Comparison of ENCODE assay signal across 8 mouse cellular contexts in genomic region chr5:64045502-64045901, GRCm38 (mm10). TPM values are rescaled to one million over a fixed set of nuclear protein-coding genes. Genes with fewer than 3 reads are reported as not detected.
DNase-seq lines count a peak whose midpoint lies in the region; ATAC-seq and TF ChIP-seq lines count a peak whose summit lies in the region.
"Had no signal": no experiment of that assay in that cellular context is flagged by ENCODE, and none has a peak within 500 bp of the region (broad histone marks: within the 10 kb centered on the region; RNA-seq: fewer than 3 reads in every experiment).

No protein-coding gene starts in this region.

- WGBS in heart, postnatal 0 days = 4% methylated on average over 8 of the region's 8 CpGs

- peak; percentile 56 for DNase-seq in ovary, adult 18-20 months (ENCODE audit: low spot score)
- DNase-seq in ovary, postnatal 10 days (ENCODE audit: low spot score) = no peak
- peak; percentile 51 for DNase-seq in heart, postnatal 0 days (ENCODE audit: low spot score)
- peak; percentile 86 for DNase-seq in kidney, postnatal 14 days
- no peak for DNase-seq in B cell, adult 2 months
- DNase-seq: liver, embryonic 13.5 days had no signal

- H3K79me2 ChIP-seq in myocyte (ENCODE audit: control insufficient read depth, insufficient read depth) = no peaks in the 10 kb centered on the region

- no peak for TF ChIP-seq CTCF in heart, postnatal 0 days (IDR thresholded peaks at IDR 0.05; ENCODE audit: low read depth)

- H3K27ac ChIP-seq in brown adipose tissue, adult 24 weeks (replicated peaks; ENCODE audit: low read depth, low read length) = no peak overlapping the region
- H3K27ac ChIP-seq in heart, postnatal 0 days (ENCODE audit: low read depth) = no peak overlapping the region
- H3K27ac ChIP-seq: liver, embryonic 13.5 days had no signal

- H3K27me3 ChIP-seq in heart, postnatal 0 days (ENCODE audit: control insufficient read depth, insufficient read depth, low read length) = peaks cover 24% of the 10 kb centered on the region
- no peaks in the 10 kb centered on the region for H3K27me3 ChIP-seq in myocyte (ENCODE audit: control insufficient read depth, insufficient read depth, insufficient read length)
- H3K27me3 ChIP-seq: liver, embryonic 13.5 days had no signal

- no peak overlapping the region for H3K9ac ChIP-seq in heart, postnatal 0 days (replicated peaks; ENCODE audit: low read depth, low read length)
- H3K9ac ChIP-seq: liver, embryonic 13.5 days had no signal

- H3K9me3 ChIP-seq in heart, postnatal 0 days (replicated peaks; ENCODE audit: control insufficient read depth, low read length) = no peaks in the 10 kb centered on the region
- H3K9me3 ChIP-seq: liver, embryonic 13.5 days had no signal

- no peak overlapping the region for H3ac ChIP-seq in myocyte (ENCODE audit: control insufficient read depth, insufficient read length)

- peak; percentile 95 for ATAC-seq in heart, postnatal 0 days (ENCODE audit: insufficient read depth, low read depth)

- H3K4me1 ChIP-seq in brown adipose tissue, adult 24 weeks (ENCODE audit: control insufficient read depth, insufficient read depth, insufficient read length, low read length) = no peaks in the 10 kb centered on the region
- H3K4me1 ChIP-seq in heart, postnatal 0 days (ENCODE audit: control insufficient read depth, insufficient read depth) = peaks cover 7% of the 10 kb centered on the region; the same call in 1 of the 2 replicates
- H3K4me1 ChIP-seq: liver, embryonic 13.5 days had no signal

- H3K4me2 ChIP-seq in heart, postnatal 0 days (ENCODE audit: low read depth, low read length) = peak overlapping the region; percentile 42
- peak overlapping the region; percentile 58 for H3K4me2 ChIP-seq in myocyte (ENCODE audit: low read depth)
- H3K4me2 ChIP-seq: liver, embryonic 13.5 days had no signal

- no peak for TF ChIP-seq POLR2A in myocyte (IDR thresholded peaks at IDR 0.05; ENCODE audit: insufficient read length, low read depth)

- no peaks in the 10 kb centered on the region for H3K36me3 ChIP-seq in heart, postnatal 0 days (replicated peaks; ENCODE audit: control insufficient read depth, insufficient read depth, low read length)
- no peaks in the 10 kb centered on the region for H3K36me3 ChIP-seq in myocyte (ENCODE audit: control insufficient read depth, insufficient read depth)
- H3K36me3 ChIP-seq: liver, embryonic 13.5 days had no signal

- H3K4me3 ChIP-seq in brown adipose tissue, adult 24 weeks (ENCODE audit: insufficient read depth, low read depth, low read length) = 0 out of 2 replicates have a peak overlapping the region, but pooled peaks have one; percentile 20
- H3K4me3 ChIP-seq in heart, postnatal 0 days (ENCODE audit: low read depth, low read length) = 0 out of 2 replicates have a peak overlapping the region, but pooled peaks have one; percentile 14
- H3K4me3 ChIP-seq in myocyte = no peak overlapping the region
- H3K4me3 ChIP-seq: liver, embryonic 13.5 days had no signal

- 0 out of 2 replicates have a peak, but pooled peaks have one; percentile 27 for TF ChIP-seq EP300 in heart, postnatal 0 days (IDR thresholded peaks at IDR 0.05; ENCODE audit: low read depth)

TF ChIP-seq in myocyte, 11 proteins besides CTCF, POLR2A, EP300 and RAD21:
- TF ChIP-seq USF1 (IDR thresholded peaks at IDR 0.05; ENCODE audit: low read depth) = peak; percentile 43
- TF ChIP-seq MAX (IDR thresholded peaks at IDR 0.05; ENCODE audit: low read depth) = no peak

RNA-seq across cellular contexts. Expression of gene Pgm2, which starts 47.2 kb away (rescaled TPM):
- 4.8 and 6.3 TPM in 2 replicates for polyA plus RNA-seq in brown adipose tissue, adult 24 weeks (2012; ENCODE audit: insufficient read depth, insufficient read length, missing spikeins)
- total RNA-seq in heart, postnatal 0 days (2014; rRNA removed; ENCODE audit: low replicate concordance) = 5.8 and 6.5 TPM in 2 replicates
- polyA plus RNA-seq in heart, postnatal 0 days (2015; fragmentation: Nextera tagmentation; extraction: Ambion mirVana) = 9.6 and 10.4 TPM in 2 replicates
- 13.0 TPM for polyA plus RNA-seq in myocyte (2012; fragmentation: generic; extraction: Trizol)

Comparison
In these comparisons a context has a peak if more than half of its experiments do, and no peak if none do; other contexts are left out.
1. DNase-seq: peak in ovary, adult 18-20 months (single experiment), heart, postnatal 0 days (single experiment) and kidney, postnatal 14 days (single experiment); none in ovary, postnatal 10 days (single experiment) and B cell, adult 2 months (0 of 2).